Mouse (Mus musculus) 3134 (cell line): ENCODE data around the gene Ispd.
"Not testable (repeated sequence)": the region's sequence is repeated elsewhere in the genome, so short reads cannot be mapped to it uniquely, and the experiment has no call there.

Source experiments
- DNase-seq: peaks from one replicate; pipeline ENCODE4 v3.0.0-alpha.2; 2011; ENCODE audit warnings: low spot score; ENCODE audit not compliant: insufficient read length; ENCODE audit errors: extremely low read depth

Ispd gene

DNA sequence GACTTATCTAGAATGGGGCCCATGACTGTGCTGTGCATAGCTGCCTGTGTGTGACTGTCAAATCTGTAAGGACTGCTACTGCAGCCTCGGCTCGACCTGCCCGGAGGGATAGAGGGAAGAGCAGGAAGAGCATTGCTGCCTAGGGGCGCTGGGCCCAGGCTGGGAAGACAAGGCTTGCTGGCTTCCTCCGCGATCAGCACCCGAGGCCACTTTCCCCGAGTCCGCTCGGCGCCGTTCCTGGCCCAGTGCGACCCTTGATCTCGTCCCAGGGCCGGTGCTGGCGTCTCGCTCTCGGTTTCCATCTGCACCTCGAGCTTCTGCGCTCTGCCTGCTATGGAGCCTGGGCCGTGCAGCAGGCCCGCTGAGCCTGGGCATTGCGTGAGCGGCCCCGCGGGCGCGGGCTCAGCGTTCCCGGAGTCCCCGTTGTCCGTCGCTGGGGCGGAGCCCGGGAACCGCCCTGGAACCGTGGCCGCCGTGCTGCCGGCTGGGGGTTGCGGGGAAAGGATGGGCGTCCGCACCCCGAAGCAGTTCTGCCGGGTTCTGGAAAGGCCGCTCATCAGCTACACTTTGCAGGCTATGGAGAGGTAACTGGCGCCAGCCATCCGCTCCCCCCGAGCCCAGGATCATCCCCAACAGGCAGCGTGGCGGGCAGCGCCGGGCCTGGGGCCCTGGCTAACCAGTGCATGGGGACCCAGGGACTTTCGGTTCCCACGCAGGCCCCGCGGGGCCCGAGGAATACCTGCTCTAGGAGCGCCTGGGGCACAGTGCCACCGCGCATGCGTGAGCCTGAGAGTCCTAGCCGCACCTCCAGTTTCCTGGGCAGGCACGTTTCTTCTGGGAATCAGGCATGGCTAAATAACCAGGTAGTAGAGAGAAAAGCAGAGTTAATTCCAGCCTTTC lies at the start of gene Ispd, which contains the start of gene D630036H23Rik:
Gene Ispd (plus strand): TSS at position 10 of the 900 bp plus-strand sequence.
Gene D630036H23Rik (minus strand): TSS at position 741 of the 900 bp plus-strand sequence.
- peak; percentile 86 for DNase-seq

DNA sequence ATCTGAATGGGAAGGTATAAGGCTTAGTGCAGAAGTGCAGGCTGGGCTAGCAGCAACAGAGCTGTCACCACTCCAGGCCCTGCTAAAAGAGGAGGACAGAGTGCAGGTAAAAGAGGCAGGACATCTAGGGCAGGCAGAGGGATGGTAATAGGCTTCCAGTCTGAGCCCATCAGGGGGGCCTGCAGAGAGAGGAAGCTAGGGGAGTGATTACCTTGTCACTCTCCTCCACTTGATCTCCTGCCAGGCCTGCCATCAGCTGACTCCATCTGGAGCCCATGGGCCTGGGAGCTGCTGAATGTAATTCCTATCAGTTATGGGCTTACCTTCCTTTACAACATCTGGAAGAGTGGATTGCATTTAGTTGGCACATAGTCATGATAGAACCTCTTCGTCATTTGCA lies 48.6 kb upstream of the Ispd start:
- no peak for DNase-seq

DNA sequence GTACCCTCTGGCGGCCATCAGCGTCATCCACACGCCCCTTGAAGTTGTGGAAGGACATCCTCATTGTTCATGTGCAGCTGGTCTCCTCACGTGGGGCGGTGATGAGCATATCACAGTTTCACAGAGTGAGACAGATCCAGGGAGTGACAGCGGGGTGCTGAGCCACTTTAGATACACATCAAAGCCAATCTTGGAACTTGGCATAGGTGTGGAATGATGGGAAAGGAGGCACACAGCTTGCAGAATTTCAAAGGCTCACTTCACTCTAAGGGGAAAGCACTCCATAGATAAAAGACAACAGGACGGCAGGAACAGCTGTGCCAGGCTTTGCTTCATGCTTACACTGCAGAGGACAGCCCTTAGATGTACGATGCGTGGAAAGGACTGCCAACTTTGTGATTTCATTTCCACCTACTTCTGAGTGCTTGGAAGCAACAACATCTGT lies 47.4 kb upstream of the Ispd start:
- DNase-seq = no peak

DNA sequence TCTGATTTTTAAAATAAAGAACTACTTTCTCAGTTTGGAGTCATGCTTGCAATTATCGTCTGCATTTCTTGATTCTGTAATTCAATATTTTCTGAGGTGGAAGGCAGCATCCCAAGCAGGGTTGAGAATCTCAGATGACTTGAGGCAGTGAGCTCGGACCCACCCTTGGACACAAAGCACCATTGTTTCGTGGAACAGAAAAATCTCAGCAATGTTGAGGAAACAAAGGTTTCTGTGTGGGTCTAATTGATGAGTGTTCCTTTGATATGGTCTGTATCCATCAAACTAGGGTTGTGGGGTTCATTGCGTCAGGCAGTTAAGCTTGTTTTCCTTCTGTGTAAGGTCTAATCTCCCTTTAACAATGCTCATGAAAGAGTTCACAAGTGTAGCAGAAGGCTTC lies 37.1 kb upstream of the Ispd start:
- no peak for DNase-seq

DNA sequence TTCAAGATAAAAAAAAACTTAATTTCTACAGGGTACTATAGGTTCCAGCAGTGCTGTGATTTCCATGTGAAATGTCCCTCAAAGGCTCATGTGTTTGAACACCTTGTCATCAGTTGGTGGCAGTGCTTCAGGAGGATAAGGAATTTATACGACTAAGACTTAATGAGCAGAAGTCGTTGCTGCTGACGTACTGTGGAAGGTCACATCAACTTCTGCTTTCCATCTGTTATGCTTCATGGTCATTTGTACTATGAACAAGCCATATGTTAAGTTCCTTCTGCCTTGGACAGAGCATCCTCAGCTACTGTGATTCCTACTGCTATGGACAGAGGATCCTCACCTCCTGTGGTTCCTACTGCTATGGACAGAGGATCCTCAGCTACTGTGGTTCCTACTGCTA lies 21.2 kb upstream of the Ispd start:
- no peak for DNase-seq

DNA sequence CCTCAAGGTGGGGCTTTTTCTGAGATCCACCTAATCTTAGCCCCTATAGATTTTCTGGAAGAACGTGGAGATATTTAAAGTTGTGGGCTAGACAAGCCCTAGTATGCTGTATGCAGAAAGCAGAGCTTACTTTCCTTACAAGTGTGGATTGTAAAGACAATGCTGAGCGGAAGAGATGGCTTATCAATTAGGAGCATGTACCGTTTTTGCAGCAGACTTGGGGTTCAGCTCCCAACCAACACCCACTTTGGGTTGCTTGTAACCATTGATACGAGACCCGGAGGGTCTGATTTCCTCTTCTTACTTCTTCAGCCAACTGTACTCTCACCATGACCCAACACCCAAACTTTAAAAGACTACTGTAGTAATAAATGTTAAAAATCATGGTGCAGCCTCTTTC lies 20.6 kb upstream of the Ispd start:
- no peak for DNase-seq

DNA sequence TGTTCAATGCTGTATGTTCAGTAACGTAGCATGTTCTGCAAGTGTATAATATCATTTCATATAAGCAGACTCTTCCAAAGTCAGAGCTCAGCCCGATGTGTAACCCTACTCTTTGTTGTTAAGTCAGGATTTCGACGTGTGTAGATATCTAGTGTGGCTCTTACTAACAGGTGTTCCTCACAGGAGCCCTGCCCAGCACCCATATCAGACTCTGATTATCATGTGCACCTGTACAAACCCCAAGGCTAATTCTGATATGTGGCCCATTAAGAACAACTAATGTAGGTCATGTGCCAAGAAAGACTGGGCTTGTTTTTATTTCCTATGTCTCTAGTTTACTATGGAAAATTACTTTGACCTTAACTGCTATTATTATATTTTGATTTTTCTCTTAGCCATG lies 17.2 kb upstream of the Ispd start:
- DNase-seq = no peak

DNA sequence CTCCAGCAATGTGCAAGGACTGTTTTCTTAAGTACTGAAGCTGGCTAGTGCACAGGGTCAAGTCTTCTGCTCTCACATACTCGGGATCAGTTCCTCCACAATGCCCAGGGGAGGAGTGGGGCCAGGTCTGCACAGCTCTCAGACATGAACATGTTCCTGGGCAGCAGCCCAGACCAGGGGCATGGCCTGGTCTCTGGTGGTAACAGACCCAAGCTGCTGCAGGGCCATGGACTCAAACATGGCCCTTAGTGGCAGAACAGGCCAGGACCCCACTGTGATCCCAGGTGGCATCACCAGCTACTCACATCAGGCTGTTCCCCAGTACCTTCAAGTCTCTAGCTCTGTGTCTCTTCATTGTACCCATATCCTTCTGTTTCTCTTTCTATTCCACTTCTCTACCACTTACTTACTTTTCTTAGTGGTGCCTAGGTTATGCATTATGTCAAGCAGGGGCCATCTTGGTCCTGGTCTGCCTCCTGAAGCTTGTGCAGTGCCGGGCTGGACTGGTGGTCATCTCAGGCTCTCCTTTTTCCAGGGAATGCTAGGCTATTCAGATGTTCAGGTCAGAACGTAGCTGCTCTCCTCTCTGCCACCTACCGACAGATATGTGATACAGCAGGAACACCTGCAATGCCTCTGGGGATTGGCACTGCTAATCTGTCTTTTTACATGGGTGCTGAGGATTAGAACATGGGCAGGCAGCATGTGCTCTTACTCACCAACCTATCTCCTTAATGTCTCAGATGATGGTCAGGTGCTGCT lies 7.8 kb upstream of the Ispd start:
- no peak for DNase-seq

DNA sequence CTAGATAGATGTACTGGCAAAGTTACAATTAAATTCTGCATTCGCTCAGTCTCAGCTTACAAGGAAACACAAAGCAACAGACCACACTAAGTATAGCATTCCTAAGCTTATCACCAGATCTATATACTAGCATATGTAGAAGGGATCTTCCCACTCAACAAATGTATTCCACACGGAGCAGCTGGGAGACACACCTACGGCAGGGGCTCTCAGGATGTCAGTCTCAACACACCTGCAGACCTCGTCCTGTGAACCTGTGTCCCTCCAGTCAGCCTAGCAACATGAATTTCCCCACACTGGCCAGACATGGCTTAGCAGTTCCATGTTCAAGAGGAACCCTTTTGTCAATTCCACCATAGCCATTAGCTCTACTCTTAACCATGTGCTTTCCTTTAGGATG lies 4.9 kb upstream of the Ispd start:
- DNase-seq = not testable (repeated sequence)

DNA sequence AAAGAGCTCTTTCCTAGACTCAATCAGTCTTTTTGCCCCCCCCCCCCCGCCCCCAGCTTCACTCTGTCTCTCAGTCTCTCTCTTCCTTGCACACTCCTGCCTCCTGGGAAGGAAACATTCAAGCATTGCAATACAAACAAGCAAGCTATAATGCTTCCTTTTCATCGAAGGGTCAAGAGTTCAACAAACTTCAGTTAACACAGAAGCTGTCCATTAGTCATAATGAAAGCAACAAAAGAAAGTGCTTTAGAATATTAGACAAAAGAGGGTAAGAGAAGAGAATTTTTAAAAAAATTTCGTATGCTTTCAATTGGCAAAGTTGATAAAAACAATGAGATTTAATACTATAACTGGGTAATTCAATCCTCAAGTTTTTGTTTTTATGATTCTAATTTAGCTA lies 996 bp upstream of the Ispd start:
- DNase-seq = no peak

DNA sequence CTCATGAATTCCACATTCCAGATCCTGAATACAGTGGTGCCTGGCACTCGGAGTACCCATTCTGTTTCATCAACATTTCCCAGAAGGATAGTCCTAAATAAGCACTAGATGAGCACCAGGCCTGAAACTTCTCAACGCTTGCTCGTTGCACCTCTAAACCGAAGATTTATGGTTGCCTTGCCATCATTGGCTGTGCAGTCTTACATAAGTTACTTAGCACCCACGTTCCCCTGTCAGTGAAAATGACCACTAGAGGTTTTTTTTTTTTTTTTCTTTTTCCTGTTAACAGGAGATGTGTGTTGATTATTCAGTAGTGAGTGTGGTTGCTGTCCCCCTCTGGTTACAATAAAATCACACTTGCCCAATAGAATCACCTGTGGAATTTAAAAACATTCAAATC lies 444 bp upstream of the Ispd start:
- DNase-seq = no peak

DNA sequence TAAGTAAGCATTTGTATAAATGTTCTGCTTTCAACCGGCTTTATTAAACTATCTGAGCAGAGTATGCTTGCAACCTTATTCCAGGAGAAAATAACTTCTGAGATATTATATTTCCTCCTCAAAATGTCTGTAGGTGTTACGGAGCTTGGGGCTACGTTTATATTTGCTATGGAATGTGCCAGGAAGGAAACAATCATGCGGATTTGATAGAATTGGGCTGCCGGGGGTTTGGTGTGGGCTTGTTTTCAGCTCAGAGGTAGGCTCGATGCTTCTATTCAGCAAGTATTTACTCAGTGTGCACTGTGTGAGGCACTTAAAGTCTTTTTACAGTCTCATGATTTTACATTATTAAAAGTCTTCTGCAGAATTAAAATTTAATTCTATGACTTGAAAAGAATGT lies 4.1 kb downstream of the Ispd start:
- DNase-seq = no peak

DNA sequence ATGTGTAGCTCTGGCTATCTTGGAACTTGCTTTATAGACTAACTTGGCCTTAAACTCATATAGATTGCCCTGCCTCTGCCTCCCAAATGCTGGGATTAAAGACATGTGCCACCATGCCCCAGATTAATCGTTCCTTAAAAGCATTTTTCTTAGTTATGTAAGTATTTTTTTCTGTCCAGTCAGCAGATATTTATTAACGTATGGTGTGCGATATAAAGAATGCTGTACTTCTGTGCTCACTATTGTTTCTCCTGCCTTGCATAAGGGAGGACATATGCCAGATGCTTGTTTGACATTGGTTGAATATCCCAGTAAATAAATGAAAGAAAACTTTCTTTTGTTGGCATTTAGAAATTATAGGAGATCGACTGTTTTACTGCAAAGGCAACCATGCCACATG lies 5.7 kb downstream of the Ispd start:
- no peak for DNase-seq

DNA sequence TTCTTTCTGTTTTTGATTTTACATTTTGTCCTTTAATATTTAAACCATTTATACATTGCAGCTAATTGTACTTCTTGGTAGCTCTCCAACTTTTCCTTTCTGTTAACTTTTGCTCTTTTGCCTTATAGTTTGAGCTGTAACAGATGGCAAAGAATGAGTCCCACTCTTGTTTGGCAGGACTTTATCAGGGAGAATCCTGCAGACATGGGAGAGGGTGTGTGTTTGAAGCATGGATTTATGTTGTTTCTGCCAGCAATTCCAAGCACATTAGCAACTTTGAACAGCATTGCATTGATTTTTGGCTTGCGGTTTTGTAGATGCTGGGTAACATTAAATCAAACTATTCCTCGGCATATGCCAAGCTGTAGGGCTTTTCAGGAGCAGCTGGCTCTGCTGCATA lies 13.9 kb downstream of the Ispd start:
- DNase-seq = no peak

DNA sequence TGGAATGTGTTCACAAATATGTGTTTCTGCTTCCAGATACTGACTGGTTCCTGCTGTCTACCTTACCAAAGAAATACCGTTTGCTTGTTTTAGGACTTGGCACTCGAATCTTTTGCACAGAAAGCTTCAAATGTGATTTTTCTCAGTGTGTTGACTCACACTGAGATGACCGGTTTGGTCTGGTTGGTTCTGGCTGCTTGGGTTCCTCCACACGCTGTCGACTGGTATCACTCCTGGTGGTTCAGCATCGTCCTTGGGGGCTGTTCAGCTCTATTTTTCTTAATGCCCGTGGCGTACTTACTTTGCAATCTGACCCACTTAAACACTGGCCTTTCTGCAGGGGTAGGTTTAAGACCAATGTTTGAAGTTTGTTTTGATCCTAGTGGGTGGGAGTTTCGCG lies 42.4 kb downstream of the Ispd start:
- DNase-seq = no peak

DNA sequence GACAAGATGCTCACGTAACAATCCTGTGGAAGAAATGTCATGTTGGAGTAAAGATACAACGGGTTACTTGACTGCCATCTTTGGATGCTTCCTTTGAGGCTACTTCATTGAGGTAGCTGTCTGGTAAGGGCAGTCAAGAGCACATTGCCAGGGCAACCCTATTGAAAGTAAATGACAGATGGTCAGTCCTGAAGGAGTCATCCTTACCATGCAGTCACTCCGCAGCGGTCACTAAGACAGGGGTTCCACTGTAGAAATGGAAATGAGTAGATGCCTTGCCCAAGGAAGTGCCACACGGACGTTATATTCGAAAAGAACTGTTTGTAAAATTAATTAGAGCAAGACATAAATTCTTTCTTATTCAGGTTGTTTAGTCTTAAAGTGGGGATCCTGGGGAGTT lies 44.0 kb downstream of the Ispd start:
- no peak for DNase-seq

DNA sequence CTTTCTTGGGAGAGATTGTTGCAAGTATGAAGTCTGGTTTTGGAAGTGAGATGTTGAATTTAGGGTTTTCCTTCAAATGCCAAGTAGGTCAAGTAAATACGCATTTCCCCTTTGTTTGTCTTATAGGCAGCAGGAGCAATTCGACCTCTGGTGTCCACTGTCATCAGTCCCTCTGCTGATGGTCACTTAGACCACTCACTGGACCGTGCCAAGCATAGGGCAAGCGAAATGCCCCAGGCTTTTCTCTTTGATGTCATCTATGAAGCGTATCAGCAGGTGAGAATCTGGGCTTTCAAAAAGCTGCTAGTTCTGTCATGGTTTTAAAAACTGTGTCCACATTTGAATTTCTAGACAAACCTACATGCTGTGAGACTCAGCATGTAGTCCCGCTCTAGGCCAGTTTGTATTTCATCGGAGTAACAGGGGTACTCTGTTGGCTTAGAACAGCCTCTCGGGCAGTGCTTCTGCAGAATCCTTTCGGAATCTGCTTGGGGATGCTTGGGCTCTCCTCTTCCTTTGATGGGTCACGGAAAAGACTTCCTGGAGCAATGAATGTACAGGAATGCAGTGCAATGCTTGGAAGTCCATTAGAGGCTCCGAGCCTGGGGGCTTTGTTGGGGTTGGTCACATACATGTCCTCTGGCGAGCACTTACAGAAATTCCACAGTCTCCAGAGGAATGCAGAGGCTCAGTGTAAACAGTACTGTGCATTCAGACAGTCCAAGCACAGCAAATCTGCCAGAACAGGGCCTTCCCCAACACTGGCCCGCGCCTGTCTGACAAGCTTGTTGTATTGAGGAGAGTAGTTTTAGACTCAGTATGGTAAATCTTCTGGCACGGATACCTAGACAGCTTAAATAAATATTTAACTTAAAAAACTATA lies 45.2 kb downstream of the Ispd start:
- no peak for DNase-seq

DNA sequence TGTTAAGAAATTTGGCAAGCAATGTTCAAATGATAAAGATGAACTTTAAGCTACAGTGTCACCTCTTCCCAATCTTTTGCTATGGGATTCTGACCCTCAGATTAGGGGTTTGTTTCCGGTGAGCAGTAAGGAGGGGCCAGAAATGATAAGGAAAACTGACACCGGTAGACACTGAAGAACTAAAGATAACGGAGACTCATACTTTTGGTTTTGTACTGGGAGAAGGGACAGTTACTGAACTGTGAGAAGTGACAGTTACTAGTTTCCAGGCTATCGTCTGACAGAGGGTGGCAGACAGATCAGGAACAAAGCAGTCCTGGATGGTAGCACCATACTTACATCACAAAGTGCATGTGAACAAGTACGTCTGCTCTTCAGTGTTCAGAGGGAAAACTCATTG lies 55.7 kb downstream of the Ispd start:
- DNase-seq = no peak

DNA sequence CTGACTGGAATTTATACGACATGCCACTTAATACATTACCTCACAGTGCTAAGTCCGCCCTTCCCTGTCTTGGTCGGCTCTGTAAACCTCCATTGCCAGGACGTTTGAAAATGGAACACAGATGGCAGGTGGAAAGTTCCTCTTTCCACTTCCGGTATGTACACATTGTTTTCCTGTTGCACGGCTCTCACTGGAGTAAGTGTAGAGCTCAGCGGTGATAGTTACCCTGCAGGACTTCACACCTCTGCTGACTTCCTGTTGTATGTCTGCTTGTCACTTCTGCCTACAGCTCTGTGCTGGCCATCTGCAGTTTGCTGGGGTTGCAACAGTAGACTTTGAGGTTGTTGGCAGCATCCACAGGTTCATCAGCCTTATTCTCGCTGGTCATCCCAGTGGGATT lies 58.1 kb downstream of the Ispd start:
- DNase-seq = no peak

DNA sequence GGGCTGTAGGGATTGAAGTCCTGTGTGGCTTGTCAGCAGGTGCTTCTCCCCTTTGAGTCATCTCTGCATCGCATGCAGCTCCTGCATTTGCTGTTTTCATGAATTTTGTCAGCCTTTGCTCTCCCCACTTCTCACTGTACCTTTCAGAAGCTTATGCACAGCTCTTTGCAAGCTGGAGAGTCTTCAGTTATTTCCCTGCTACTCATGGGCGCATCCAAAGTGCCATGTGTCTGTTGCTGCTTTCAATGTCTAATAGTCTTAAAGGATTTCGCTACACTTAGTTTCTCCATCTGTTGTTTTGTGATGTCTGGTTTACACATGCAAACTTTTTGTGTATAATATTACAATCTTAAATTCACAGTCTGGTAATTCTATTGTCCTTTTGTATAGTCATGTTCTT lies 74.8 kb downstream of the Ispd start:
- DNase-seq = no peak

DNA sequence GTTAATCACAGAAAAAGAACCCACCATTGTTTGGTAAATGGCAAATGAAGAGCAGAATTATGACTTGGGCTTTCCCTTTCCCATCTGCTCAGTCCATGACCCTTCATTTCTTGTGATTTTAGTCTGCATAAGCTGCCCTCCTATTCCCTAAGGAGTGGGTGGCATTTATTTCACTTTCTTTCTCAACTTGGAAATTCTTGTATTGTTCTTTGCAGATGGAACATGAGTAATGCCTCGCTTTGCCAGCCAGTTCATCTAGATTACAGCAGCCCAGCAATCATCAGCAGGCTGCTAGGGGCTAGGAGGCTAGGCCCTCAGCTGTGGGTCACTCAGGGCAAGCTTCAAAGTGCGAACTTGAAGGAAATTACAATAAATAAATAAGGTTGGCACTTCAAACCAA lies 76.5 kb downstream of the Ispd start:
- DNase-seq = no peak
